Mouse (Mus musculus) forebrain, embryonic 11.5 days (tissue): Measurements from ENCODE around the gene Capsl. TPM values are rescaled to one million over a fixed set of nuclear protein-coding genes. Genes with fewer than 3 reads are reported as not detected.

Experiments
- polyA plus RNA-seq: library from polyadenylated mRNA; unstranded; fragments of >200 nt; fragmentation: Nextera tagmentation; extraction: Ambion mirVana; gene quantifications from 2 replicates; pipeline ENCODE4 v1.2.1, GENCODE M21; 2014

Capsl gene
- polyA plus RNA-seq, 1 experiment from 2014 or later, result 0.33 TPM

Other genes with a start within 250 kb of the Capsl start
- gene Ugt3a1, start 159.1 kb upstream of the Capsl start, polyA plus RNA-seq, result not detected in 2 replicates
- gene Ugt3a2, start 100.5 kb upstream of the Capsl start, polyA plus RNA-seq, result not detected in 2 replicates
- not detected in 2 replicates for gene Il7r, start 94.1 kb downstream of the Capsl start, polyA plus RNA-seq